Mouse (Mus musculus): Measurements from ENCODE around the gene Lin28a.

DNA sequence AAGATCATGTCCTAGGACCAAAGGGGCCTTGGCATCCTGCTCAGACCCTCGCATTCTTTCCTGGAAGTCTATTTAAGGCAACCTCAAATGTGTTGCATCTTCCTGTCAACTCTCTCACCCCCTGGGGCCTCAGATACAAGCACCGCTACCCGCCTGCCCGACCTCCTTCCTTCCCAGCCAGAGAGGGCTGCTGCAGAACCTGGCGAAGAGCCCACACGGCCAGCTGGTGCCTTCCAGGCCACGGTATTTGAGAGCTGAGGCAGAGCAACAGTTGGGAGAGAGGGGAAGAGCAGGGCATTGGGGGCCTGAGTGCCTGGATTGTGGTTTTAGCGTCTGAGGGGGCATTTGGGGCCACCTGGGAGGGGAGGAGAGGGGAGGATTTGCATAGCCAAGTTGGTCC, 33.9 kb upstream of the Lin28a start:
- no peak for TF ChIP-seq POLR2A (IDR thresholded peaks at IDR 0.05; ENCODE audit: borderline replicate concordance, extremely low read depth, insufficient read depth, insufficient read length, poor library complexity, severe bottlenecking)
- TF ChIP-seq CTCF (IDR thresholded peaks at IDR 0.05; ENCODE audit: borderline replicate concordance, extremely low read depth, insufficient read depth, insufficient read length): no peak

All from brain, embryonic 14.5 days (tissue).